Mouse (Mus musculus): ENCODE results near the gene Rbm25.

DNA sequence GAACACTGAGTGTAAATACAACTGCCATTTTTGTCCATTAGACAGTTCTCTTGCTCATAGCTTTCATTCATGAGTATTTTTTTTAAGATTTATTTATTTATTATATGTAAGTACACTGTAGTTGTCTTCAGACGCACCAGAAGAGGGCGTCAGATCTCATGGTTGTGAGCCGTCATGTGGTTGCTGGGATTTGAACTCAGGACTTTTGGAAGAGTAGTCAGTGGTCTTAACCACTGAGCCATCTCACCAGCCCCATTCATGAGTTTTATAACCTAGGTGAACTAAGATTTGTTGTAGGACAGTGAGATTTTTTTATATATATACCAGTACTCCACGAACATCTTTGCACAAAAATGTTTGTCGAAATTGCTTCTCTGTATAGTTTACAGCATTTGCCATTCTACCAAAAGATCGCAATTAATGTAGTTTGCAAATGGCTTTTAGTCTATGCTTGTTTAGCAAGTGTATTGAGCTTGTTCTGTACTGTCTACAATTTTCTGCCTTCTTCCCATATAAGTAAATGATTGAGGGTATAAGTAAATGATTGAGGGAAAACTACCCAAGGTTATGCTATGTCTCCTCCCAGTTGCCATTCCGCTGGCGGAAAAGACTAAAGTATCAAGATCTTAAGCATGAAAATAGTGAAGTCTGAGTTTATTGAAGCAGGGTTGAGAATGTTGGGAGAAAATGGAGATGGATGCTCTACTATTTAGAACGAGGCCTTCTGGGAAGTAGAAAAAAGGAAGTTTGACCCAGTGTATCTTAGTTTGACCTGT is 55.7 kb downstream of the Rbm25 start:
- TF ChIP-seq POLR2A (IDR thresholded peaks at IDR 0.05; ENCODE audit: borderline replicate concordance, extremely low read depth, insufficient read depth, insufficient read length, poor library complexity, severe bottlenecking) (no peak), CTCF (IDR thresholded peaks at IDR 0.05; ENCODE audit: borderline replicate concordance, extremely low read depth, insufficient read depth, insufficient read length) (no peak)
